Mouse (Mus musculus) heart, embryonic 14.5 days (tissue): ENCODE results near the gene Hdac2. TPM values are rescaled to one million over a fixed set of nuclear protein-coding genes. Genes with fewer than 3 reads are reported as not detected.

Experiments used
- ATAC-seq: fragments of 200-750 bp; cut with Nextera tagmentation; 2 replicates; pipeline ENCODE4 v1.8.0; 2017; ENCODE audit warnings: low read depth, moderate TSS enrichment; ENCODE audit not compliant: insufficient number of reproducible peaks, insufficient read depth, low FRiP score
- H3K27ac ChIP-seq, 2 experiments: fragments of 200-500 bp in 1 of 2; fragments of 300-500 bp in 1 of 2; sonication (generic) in 1 of 2; replicated peaks in 1 of 2; 2 replicates each; pipeline ENCODE4 v1.5.1; 2012 to 2014; ENCODE audit warnings: low read depth in 2 of 2, low read length in 2 of 2, control low read depth in 1 of 2, mild to moderate bottlenecking in 1 of 2, mixed read lengths in 1 of 2; ENCODE audit not compliant: control insufficient read depth in 1 of 2, insufficient read depth in 1 of 2
- H3K27me3 ChIP-seq: fragments of 300-500 bp; sonication (generic); 2 replicates; pipeline ENCODE4 v1.6.1; 2014; ENCODE audit warnings: mild to moderate bottlenecking, low read length, control low read depth; ENCODE audit not compliant: control insufficient read depth, insufficient read depth
- H3K36me3 ChIP-seq: fragments of 300-500 bp; sonication (generic); 2 replicates; pipeline ENCODE4 v1.6.1; 2014; ENCODE audit warnings: mild to moderate bottlenecking, control low read depth, low read length, mixed read lengths; ENCODE audit not compliant: control insufficient read depth, insufficient read depth
- H3K4me1 ChIP-seq, 2 experiments: fragments of 200-500 bp in 1 of 2; fragments of 300-500 bp in 1 of 2; sonication (generic) in 1 of 2; 2 replicates each; pipeline ENCODE4 v1.6.1; 2012 to 2014; ENCODE audit warnings: low read length in 2 of 2, control low read depth in 1 of 2, mixed read lengths in 1 of 2; ENCODE audit not compliant: control insufficient read depth in 2 of 2, insufficient read depth in 2 of 2
- H3K4me2 ChIP-seq: fragments of 300-500 bp; sonication (generic); 2 replicates; pipeline ENCODE4 v1.6.1; 2014; ENCODE audit warnings: mild to moderate bottlenecking, low read length
- H3K4me3 ChIP-seq, 2 experiments: fragments of 200-500 bp in 1 of 2; fragments of 300-500 bp in 1 of 2; sonication (generic) in 1 of 2; 2 replicates each; pipeline ENCODE4 v1.5.1; 2012 to 2014; ENCODE audit warnings: low read length in 2 of 2, mild to moderate bottlenecking in 2 of 2, control low read depth in 1 of 2, low read depth in 1 of 2, moderate library complexity in 1 of 2; ENCODE audit not compliant: control insufficient read depth in 1 of 2, insufficient read depth in 1 of 2
- H3K9ac ChIP-seq: fragments of 300-500 bp; sonication (generic); 2 replicates; pipeline ENCODE4 v1.6.1; 2014; ENCODE audit warnings: mild to moderate bottlenecking, low read length
- H3K9me3 ChIP-seq: fragments of 300-500 bp; sonication (generic); 2 replicates; pipeline ENCODE4 v1.6.1; 2016; ENCODE audit warnings: low read length, control low read depth; ENCODE audit not compliant: control insufficient read depth
- WGBS: fragments of 180-500 bp; shearing (Covaris S2); extraction: QIAGEN DNeasy Blood & Tissue Kit; methylation state at CpG from one replicate; pipeline ENCODE4 v1.1.7; 2014; 5-methylcytosine and 5-hydroxymethylcytosine counted together
- polyA plus RNA-seq: library from polyadenylated mRNA; unstranded; fragments of >200 nt; fragmentation: Nextera tagmentation; extraction: Ambion mirVana; gene quantifications from 2 replicates; pipeline ENCODE4 v1.2.1, GENCODE M21; 2014

Hdac2 gene
- polyA plus RNA-seq, 1 experiment from 2014 or later: 179 TPM

DNA sequence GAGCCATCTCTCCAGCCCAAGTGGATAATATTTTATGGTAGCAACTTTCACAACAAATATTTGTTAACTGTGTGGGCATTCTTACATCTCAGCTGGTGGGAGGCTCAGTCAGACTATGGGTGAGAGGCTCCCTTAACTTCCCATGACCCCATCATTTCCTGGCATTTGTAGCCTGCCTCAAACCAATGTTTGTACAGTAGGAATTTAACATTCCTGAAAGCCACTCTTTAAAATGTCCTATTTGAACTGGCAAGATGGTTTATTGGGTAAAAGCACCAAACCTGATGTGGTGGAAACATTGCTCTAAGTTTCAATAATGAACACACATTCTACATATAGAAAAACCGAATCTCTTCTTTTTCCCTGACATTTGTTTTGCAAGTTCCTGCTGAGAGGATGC lies 50.0 kb downstream of the Hdac2 start:
- Histone ChIP-seq H3K4me2 (no peak overlapping the region), H3K4me3 (no peak overlapping the region), H3K27me3 (no peaks in the 10 kb centered on the region), H3K27ac (no peak overlapping the region), H3K36me3 (no peaks in the 10 kb centered on the region), H3K9me3 (no peaks in the 10 kb centered on the region), H3K9ac (no peak overlapping the region), H3K4me1 (no peaks in the 10 kb centered on the region)
- ATAC-seq: no peak
- WGBS: 55% methylated on average over 1 of the region's 1 CpGs

GRCm38 (mm10) chr10:37028651-37029050 lies 54.3 kb downstream of the Hdac2 start:
- H3K27ac ChIP-seq: no peak overlapping the region
- H3K36me3 ChIP-seq: no peaks in the 10 kb centered on the region
- no peak overlapping the region for H3K4me2 ChIP-seq
- 56% methylated on average over 2 of the region's 2 CpGs for WGBS
- H3K4me3 ChIP-seq: no peak overlapping the region
- ATAC-seq: no peak
- no peaks in the 10 kb centered on the region for H3K9me3 ChIP-seq
- no peak overlapping the region for H3K9ac ChIP-seq
- H3K4me1 ChIP-seq: no peaks in the 10 kb centered on the region
- no peaks in the 10 kb centered on the region for H3K27me3 ChIP-seq

DNA sequence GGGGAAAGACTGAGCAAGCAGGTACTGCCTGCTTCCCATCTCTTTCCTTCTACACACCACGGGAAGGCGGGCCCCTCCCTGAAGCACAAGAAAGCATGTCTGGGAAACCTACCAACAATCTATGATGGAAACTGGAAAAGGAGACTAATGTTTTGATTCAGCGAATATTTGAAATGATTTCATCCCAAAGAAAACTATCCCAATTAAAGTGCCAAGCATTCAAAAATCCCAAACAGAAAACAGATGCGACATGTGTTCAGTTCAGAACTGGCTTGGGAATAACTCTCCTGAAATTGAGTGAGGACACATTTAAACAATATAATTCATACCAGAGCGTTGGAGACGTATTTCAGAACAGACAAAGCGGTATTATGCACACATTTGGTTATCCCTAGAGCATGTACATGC lies 60.8 kb downstream of the Hdac2 start:
- no peaks in the 10 kb centered on the region for H3K4me1 ChIP-seq
- H3K27ac ChIP-seq: no peak overlapping the region
- H3K9me3 ChIP-seq: no peaks in the 10 kb centered on the region
- no peaks in the 10 kb centered on the region for H3K36me3 ChIP-seq
- H3K27me3 ChIP-seq: no peaks in the 10 kb centered on the region
- no peak for ATAC-seq
- no peak overlapping the region for H3K4me3 ChIP-seq
- H3K4me2 ChIP-seq: no peak overlapping the region
- 82% methylated on average over 7 of the region's 7 CpGs for WGBS
- no peak overlapping the region for H3K9ac ChIP-seq

DNA sequence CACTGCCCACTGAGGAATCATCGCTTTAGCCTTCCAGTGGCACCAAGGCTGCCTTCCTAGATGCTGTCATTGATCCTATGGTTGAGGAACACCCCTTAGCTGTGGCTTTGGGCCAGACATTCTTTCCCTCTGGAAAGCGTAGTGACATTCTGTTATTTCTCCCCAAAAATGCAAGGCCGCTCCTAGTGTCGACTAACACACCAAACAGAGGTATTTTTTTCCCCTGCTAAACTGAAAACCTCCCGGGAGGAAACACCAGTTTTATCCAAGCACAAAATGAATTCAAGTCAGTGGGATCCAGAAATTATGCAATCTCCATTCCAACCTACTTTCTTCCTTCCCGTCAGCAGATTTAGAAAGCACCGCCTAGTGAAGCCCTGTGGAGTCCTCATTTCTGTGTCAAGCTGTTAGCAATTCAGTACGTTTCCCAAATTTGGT lies 73.3 kb downstream of the Hdac2 start:
- ATAC-seq: no peak
- H3K27ac ChIP-seq: no peak overlapping the region
- no peaks in the 10 kb centered on the region for H3K9me3 ChIP-seq
- H3K9ac ChIP-seq: no peak overlapping the region
- 75% methylated on average over 8 of the region's 8 CpGs for WGBS
- no peaks in the 10 kb centered on the region; a peak in 1 of 4 replicates for H3K4me1 ChIP-seq
- H3K36me3 ChIP-seq: no peaks in the 10 kb centered on the region
- H3K27me3 ChIP-seq: no peaks in the 10 kb centered on the region
- H3K4me2 ChIP-seq: no peak overlapping the region
- no peak overlapping the region for H3K4me3 ChIP-seq

Other genes with a start within 250 kb of the Hdac2 start
- 92.2 and 96.5 TPM in 2 replicates for gene Marcks, start 164.4 kb downstream of the Hdac2 start, polyA plus RNA-seq